Mouse (Mus musculus) heart, embryonic 14.5 days (tissue): ENCODE results near the gene Disp1. TPM values are rescaled to one million over a fixed set of nuclear protein-coding genes. Genes with fewer than 3 reads are reported as not detected.

Experiments used
- ATAC-seq: fragments of 200-750 bp; cut with Nextera tagmentation; 2 replicates; pipeline ENCODE4 v1.8.0; 2017; ENCODE audit warnings: low read depth, moderate TSS enrichment; ENCODE audit not compliant: insufficient number of reproducible peaks, insufficient read depth, low FRiP score
- H3K27ac ChIP-seq, 2 experiments: fragments of 200-500 bp in 1 of 2; fragments of 300-500 bp in 1 of 2; sonication (generic) in 1 of 2; replicated peaks in 1 of 2; 2 replicates each; pipeline ENCODE4 v1.5.1; 2012 to 2014; ENCODE audit warnings: low read depth in 2 of 2, low read length in 2 of 2, control low read depth in 1 of 2, mild to moderate bottlenecking in 1 of 2, mixed read lengths in 1 of 2; ENCODE audit not compliant: control insufficient read depth in 1 of 2, insufficient read depth in 1 of 2
- H3K27me3 ChIP-seq: fragments of 300-500 bp; sonication (generic); 2 replicates; pipeline ENCODE4 v1.6.1; 2014; ENCODE audit warnings: mild to moderate bottlenecking, low read length, control low read depth; ENCODE audit not compliant: control insufficient read depth, insufficient read depth
- H3K36me3 ChIP-seq: fragments of 300-500 bp; sonication (generic); 2 replicates; pipeline ENCODE4 v1.6.1; 2014; ENCODE audit warnings: mild to moderate bottlenecking, control low read depth, low read length, mixed read lengths; ENCODE audit not compliant: control insufficient read depth, insufficient read depth
- H3K4me1 ChIP-seq, 2 experiments: fragments of 200-500 bp in 1 of 2; fragments of 300-500 bp in 1 of 2; sonication (generic) in 1 of 2; 2 replicates each; pipeline ENCODE4 v1.6.1; 2012 to 2014; ENCODE audit warnings: low read length in 2 of 2, control low read depth in 1 of 2, mixed read lengths in 1 of 2; ENCODE audit not compliant: control insufficient read depth in 2 of 2, insufficient read depth in 2 of 2
- H3K4me2 ChIP-seq: fragments of 300-500 bp; sonication (generic); 2 replicates; pipeline ENCODE4 v1.6.1; 2014; ENCODE audit warnings: mild to moderate bottlenecking, low read length
- H3K4me3 ChIP-seq, 2 experiments: fragments of 200-500 bp in 1 of 2; fragments of 300-500 bp in 1 of 2; sonication (generic) in 1 of 2; 2 replicates each; pipeline ENCODE4 v1.5.1; 2012 to 2014; ENCODE audit warnings: low read length in 2 of 2, mild to moderate bottlenecking in 2 of 2, control low read depth in 1 of 2, low read depth in 1 of 2, moderate library complexity in 1 of 2; ENCODE audit not compliant: control insufficient read depth in 1 of 2, insufficient read depth in 1 of 2
- H3K9ac ChIP-seq: fragments of 300-500 bp; sonication (generic); 2 replicates; pipeline ENCODE4 v1.6.1; 2014; ENCODE audit warnings: mild to moderate bottlenecking, low read length
- H3K9me3 ChIP-seq: fragments of 300-500 bp; sonication (generic); 2 replicates; pipeline ENCODE4 v1.6.1; 2016; ENCODE audit warnings: low read length, control low read depth; ENCODE audit not compliant: control insufficient read depth
- WGBS: fragments of 180-500 bp; shearing (Covaris S2); extraction: QIAGEN DNeasy Blood & Tissue Kit; methylation state at CpG from one replicate; pipeline ENCODE4 v1.1.7; 2014; 5-methylcytosine and 5-hydroxymethylcytosine counted together
- polyA plus RNA-seq: library from polyadenylated mRNA; unstranded; fragments of >200 nt; fragmentation: Nextera tagmentation; extraction: Ambion mirVana; gene quantifications from 2 replicates; pipeline ENCODE4 v1.2.1, GENCODE M21; 2014

The Disp1 gene
- polyA plus RNA-seq, 1 experiment from 2014 or later: 10.8 TPM

- WGBS: 71% methylated on average over 4 of the region's 4 CpGs
- H3K9ac ChIP-seq: no peak overlapping the region
- peaks cover 5 to 14% of the 10 kb centered on the region in 2 experiments; a peak in 2 of 4 replicates for H3K4me1 ChIP-seq
- no peaks in the 10 kb centered on the region for H3K27me3 ChIP-seq
- H3K4me2 ChIP-seq: no peak overlapping the region
- H3K27ac ChIP-seq: no peak overlapping the region
- no peak overlapping the region for H3K4me3 ChIP-seq
- H3K9me3 ChIP-seq: peaks cover 5% of the 10 kb centered on the region; the same call in 1 of the 2 replicates
- H3K36me3 ChIP-seq: peaks cover 23% of the 10 kb centered on the region
- no peak for ATAC-seq
Measured at GRCm38 (mm10) chr1:183082436-183082835, 138.9 kb downstream of the Disp1 start.

- H3K4me1 ChIP-seq: peaks cover 5 to 14% of the 10 kb centered on the region in 2 experiments; a peak in 2 of 4 replicates
- no peak overlapping the region for H3K27ac ChIP-seq
- no peak overlapping the region for H3K9ac ChIP-seq
- no peak overlapping the region for H3K4me3 ChIP-seq
- H3K36me3 ChIP-seq: peaks cover 10% of the 10 kb centered on the region; the same call in 1 of the 2 replicates
- no peak overlapping the region for H3K4me2 ChIP-seq
- no peaks in the 10 kb centered on the region for H3K27me3 ChIP-seq
- H3K9me3 ChIP-seq: peaks cover 5% of the 10 kb centered on the region; the same call in 1 of the 2 replicates
- ATAC-seq: no peak
Measured at GRCm38 (mm10) chr1:183081126-183081525, 140.2 kb downstream of the Disp1 start.

GRCm38 (mm10) chr1:183075121-183075822 is 146.1 kb downstream of the Disp1 start:
- peaks cover 5% of the 10 kb centered on the region; the same call in 1 of the 2 replicates for H3K9me3 ChIP-seq
- no peak overlapping the region for H3K9ac ChIP-seq
- no peaks in the 10 kb centered on the region for H3K27me3 ChIP-seq
- H3K27ac ChIP-seq: no peak overlapping the region
- no peaks in the 10 kb centered on the region for H3K36me3 ChIP-seq
- 33% methylated on average over 15 of the region's 15 CpGs for WGBS
- no peak for ATAC-seq
- no peak overlapping the region for H3K4me3 ChIP-seq
- no peak overlapping the region for H3K4me2 ChIP-seq
- H3K4me1 ChIP-seq: peaks cover 6 to 8% of the 10 kb centered on the region in 2 experiments; a peak in 3 of 4 replicates

GRCm38 (mm10) chr1:183072263-183073050 is 148.9 kb downstream of the Disp1 start:
- no peaks in the 10 kb centered on the region for H3K27me3 ChIP-seq
- H3K4me2 ChIP-seq: no peak overlapping the region
- ATAC-seq: peak; percentile 66; the same call in 1 of the 2 replicates
- peak overlapping the region; percentile 12 to 42; a peak in 3 of 4 replicates for H3K27ac ChIP-seq
- H3K4me1 ChIP-seq: peaks cover 2 to 6% of the 10 kb centered on the region in 2 experiments; a peak in 2 of 4 replicates
- 56% methylated on average over 12 of the region's 12 CpGs for WGBS
- no peak overlapping the region for H3K4me3 ChIP-seq
- no peak overlapping the region for H3K9ac ChIP-seq
- H3K36me3 ChIP-seq: no peaks in the 10 kb centered on the region
- no peaks in the 10 kb centered on the region for H3K9me3 ChIP-seq

- H3K36me3 ChIP-seq: no peaks in the 10 kb centered on the region
- H3K9ac ChIP-seq: no peak overlapping the region
- no peaks in the 10 kb centered on the region for H3K9me3 ChIP-seq
- no peak overlapping the region for H3K4me2 ChIP-seq
- 65% methylated on average over 8 of the region's 8 CpGs for WGBS
- ATAC-seq: no peak
- H3K27me3 ChIP-seq: no peaks in the 10 kb centered on the region
- peaks cover 0 to 3% of the 10 kb centered on the region in 2 experiments; a peak in 2 of 4 replicates for H3K4me1 ChIP-seq
- H3K27ac ChIP-seq: no peak overlapping the region
- no peak overlapping the region for H3K4me3 ChIP-seq
Measured at GRCm38 (mm10) chr1:183069954-183070649, 151.2 kb downstream of the Disp1 start.

GRCm38 (mm10) chr1:183067807-183068206 is 153.5 kb downstream of the Disp1 start:
- no peak overlapping the region for H3K4me3 ChIP-seq
- no peak for ATAC-seq
- H3K4me1 ChIP-seq: no peaks in the 10 kb centered on the region; a peak in 1 of 4 replicates
- H3K9me3 ChIP-seq: no peaks in the 10 kb centered on the region
- no peaks in the 10 kb centered on the region for H3K27me3 ChIP-seq
- whole genome bisulfite sequencing: 84% methylated on average over 7 of the region's 7 CpGs
- H3K27ac ChIP-seq: no peak overlapping the region
- no peaks in the 10 kb centered on the region for H3K36me3 ChIP-seq
- no peak overlapping the region for H3K4me2 ChIP-seq
- H3K9ac ChIP-seq: no peak overlapping the region

- Histone ChIP-seq H3K9ac (no peak overlapping the region), H3K9me3 (no peaks in the 10 kb centered on the region), H3K4me3 (no peak overlapping the region), H3K4me1 (no peaks in the 10 kb centered on the region; a peak in 1 of 4 replicates), H3K36me3 (no peaks in the 10 kb centered on the region), H3K27ac (no peak overlapping the region), H3K27me3 (no peaks in the 10 kb centered on the region), H3K4me2 (no peak overlapping the region)
- ATAC-seq: no peak
- WGBS: 67% methylated on average over 4 of the region's 4 CpGs
Measured at GRCm38 (mm10) chr1:183066981-183067380, 154.3 kb downstream of the Disp1 start.
